Mouse (Mus musculus): Measurements from ENCODE around the gene Pacs2. TPM values are rescaled to one million over a fixed set of nuclear protein-coding genes. Genes with fewer than 3 reads are reported as not detected.

The Pacs2 gene
- total RNA-seq, 2 experiments from 2014 or later = 62.8 to 68.0 TPM

GRCm38 (mm10) chr12:113014561-113015556 lies 551 bp downstream of the Pacs2 start:
- Histone ChIP-seq H3K27ac (peak overlapping the region; percentile 81), H3K4me3 (peak overlapping the region; percentile 83)
- intact Hi-C loops (cut with DNase I) = loop anchor here (2.0 to 5.0 kb wide), 3 partner anchors 14 to 142 kb away; partner anchors contain the start of genes Brf1, Tedc1 and Tex22
- peak; percentile 35 for DNase-seq (ENCODE audit: extremely low spot score in 1 of 2, low spot score in 2 of 2)
- no peak for TF ChIP-seq CTCF (IDR thresholded peaks at IDR 0.05)

GRCm38 (mm10) chr12:113015956-113016355 lies 1.6 kb downstream of the Pacs2 start:
- intact Hi-C loops (cut with DNase I) = loop anchor here (2.0 kb wide), 2 partner anchors 15 to 59 kb away; partner anchors contain the start of genes Brf1 and Tex22
- no peak for DNase-seq (ENCODE audit: extremely low spot score in 1 of 2, low spot score in 2 of 2)
- no peak overlapping the region for H3K27ac ChIP-seq
- no peak overlapping the region; the same call in 1 of the 2 replicates for H3K4me3 ChIP-seq
- no peak for TF ChIP-seq CTCF (IDR thresholded peaks at IDR 0.05)

- DNase-seq (ENCODE audit: extremely low spot score in 1 of 2, low spot score in 2 of 2) = peak; percentile 74 to 76
- no peak for TF ChIP-seq CTCF (IDR thresholded peaks at IDR 0.05)
- no peak overlapping the region; the same call in 1 of the 2 replicates for H3K4me3 ChIP-seq
- intact Hi-C loops (cut with DNase I) = no loop called here
- H3K27ac ChIP-seq = no peak overlapping the region
These were observed 2.7 kb downstream of the Pacs2 start for GRCm38 (mm10) chr12:113016976-113017375.

GRCm38 (mm10) chr12:113017429-113017984 lies 3.2 kb downstream of the Pacs2 start:
- DNase-seq (ENCODE audit: extremely low spot score in 1 of 2, low spot score in 2 of 2) = no peak
- Histone ChIP-seq H3K27ac (no peak overlapping the region), H3K4me3 (no peak overlapping the region)
- intact Hi-C loops (cut with DNase I) = no loop called here
- TF ChIP-seq CTCF (IDR thresholded peaks at IDR 0.05) = no peak

- H3K4me3 ChIP-seq = no peak overlapping the region
- DNase-seq (ENCODE audit: extremely low spot score in 1 of 2, low spot score in 2 of 2) = no peak
- TF ChIP-seq CTCF (IDR thresholded peaks at IDR 0.05) = no peak
- intact Hi-C loops (cut with DNase I) = no loop called here
- H3K27ac ChIP-seq = no peak overlapping the region
These were observed 4.5 kb downstream of the Pacs2 start for GRCm38 (mm10) chr12:113018763-113019162.

GRCm38 (mm10) chr12:113021488-113021887 lies 7.2 kb downstream of the Pacs2 start:
- Histone ChIP-seq H3K4me3 (no peak overlapping the region), H3K27ac (no peak overlapping the region)
- no peak for TF ChIP-seq CTCF (IDR thresholded peaks at IDR 0.05)
- intact Hi-C loops (cut with DNase I) = no loop called here
- DNase-seq (ENCODE audit: extremely low spot score in 1 of 2, low spot score in 2 of 2) = no peak

- H3K4me3 ChIP-seq = no peak overlapping the region
- intact Hi-C loops (cut with DNase I) = no loop called here
- H3K27ac ChIP-seq = no peak overlapping the region
- no peak for TF ChIP-seq CTCF (IDR thresholded peaks at IDR 0.05)
- no peak for DNase-seq (ENCODE audit: extremely low spot score in 1 of 2, low spot score in 2 of 2)
These were observed 8.8 kb downstream of the Pacs2 start for GRCm38 (mm10) chr12:113023082-113023481.

- Histone ChIP-seq H3K4me3 (no peak overlapping the region), H3K27ac (no peak overlapping the region)
- TF ChIP-seq CTCF (IDR thresholded peaks at IDR 0.05) = no peak; the same call in 1 of the 2 replicates
- intact Hi-C loops (cut with DNase I) = no loop called here
- DNase-seq (ENCODE audit: extremely low spot score in 1 of 2, low spot score in 2 of 2) = no peak
These were observed 12.2 kb downstream of the Pacs2 start for GRCm38 (mm10) chr12:113026557-113026956.

- no peak for DNase-seq (ENCODE audit: extremely low spot score in 1 of 2, low spot score in 2 of 2)
- H3K4me3 ChIP-seq = no peak overlapping the region
- intact Hi-C loops (cut with DNase I) = no loop called here
- no peak overlapping the region for H3K27ac ChIP-seq
- no peak for TF ChIP-seq CTCF (IDR thresholded peaks at IDR 0.05)
These were observed 13.2 kb downstream of the Pacs2 start for GRCm38 (mm10) chr12:113027495-113027894.

- Histone ChIP-seq H3K4me3 (no peak overlapping the region), H3K27ac (no peak overlapping the region)
- no peak for DNase-seq (ENCODE audit: extremely low spot score in 1 of 2, low spot score in 2 of 2)
- intact Hi-C loops (cut with DNase I) = no loop called here
- TF ChIP-seq CTCF (IDR thresholded peaks at IDR 0.05) = no peak
These were observed 13.8 kb downstream of the Pacs2 start for GRCm38 (mm10) chr12:113028067-113028466.

- DNase-seq (ENCODE audit: extremely low spot score in 1 of 2, low spot score in 2 of 2) = no peak
- Histone ChIP-seq H3K4me3 (no peak overlapping the region), H3K27ac (0 out of 2 replicates have a peak overlapping the region, but pooled peaks have one; percentile 19)
- TF ChIP-seq CTCF (IDR thresholded peaks at IDR 0.05) = no peak
- intact Hi-C loops (cut with DNase I) = no loop called here
These were observed 14.6 kb downstream of the Pacs2 start for GRCm38 (mm10) chr12:113028898-113029297.

GRCm38 (mm10) chr12:113030046-113030445 lies 15.7 kb downstream of the Pacs2 start:
- intact Hi-C loops (cut with DNase I) = no loop called here
- Histone ChIP-seq H3K4me3 (no peak overlapping the region), H3K27ac (no peak overlapping the region)
- DNase-seq (ENCODE audit: extremely low spot score in 1 of 2, low spot score in 2 of 2) = no peak
- TF ChIP-seq CTCF (IDR thresholded peaks at IDR 0.05) = no peak

Measured in left cerebral cortex, adult 2 months (tissue).